Mouse (Mus musculus) kidney, embryonic 14.5 days (tissue): ENCODE measurements around the gene Lifr. TPM values are rescaled to one million over a fixed set of nuclear protein-coding genes. Genes with fewer than 3 reads are reported as not detected.

ENCODE experiments used
- ATAC-seq: fragments of 200-750 bp; cut with Nextera tagmentation; 2 replicates; pipeline ENCODE4 v1.8.0; 2017; ENCODE audit warnings: moderate number of reproducible peaks, mild to moderate bottlenecking, moderate TSS enrichment, moderate library complexity; ENCODE audit not compliant: low FRiP score, low TSS enrichment
- H3K27ac ChIP-seq: fragments of 300-500 bp; sonication (generic); 2 replicates; pipeline ENCODE4 v1.5.1; 2014; ENCODE audit warnings: low read depth, mild to moderate bottlenecking, low read length, moderate library complexity, mixed read lengths
- H3K27me3 ChIP-seq: fragments of 300-500 bp; sonication (generic); 2 replicates; pipeline ENCODE4 v1.6.1; 2014; ENCODE audit warnings: mild to moderate bottlenecking, low read length; ENCODE audit not compliant: control insufficient read depth, insufficient read depth
- H3K36me3 ChIP-seq: fragments of 300-500 bp; sonication (generic); 2 replicates; pipeline ENCODE4 v1.6.1; 2014; ENCODE audit warnings: low read length, mixed read lengths; ENCODE audit not compliant: control insufficient read depth, insufficient read depth
- H3K4me1 ChIP-seq: fragments of 300-500 bp; sonication (generic); 2 replicates; pipeline ENCODE4 v1.6.1; 2014; ENCODE audit warnings: low read length, mixed read lengths; ENCODE audit not compliant: control insufficient read depth, insufficient read depth
- H3K4me2 ChIP-seq: fragments of 300-500 bp; sonication (generic); replicated peaks from 2 replicates; pipeline ENCODE4 v1.6.1; 2014; ENCODE audit warnings: low read depth, mild to moderate bottlenecking, low read length
- H3K4me3 ChIP-seq: fragments of 300-500 bp; sonication (generic); 2 replicates; pipeline ENCODE4 v1.5.1; 2014; ENCODE audit warnings: mild to moderate bottlenecking, low read length
- H3K9ac ChIP-seq: fragments of 300-500 bp; sonication (generic); 2 replicates; pipeline ENCODE4 v1.6.1; 2014; ENCODE audit warnings: low read depth, mild to moderate bottlenecking, low read length, moderate library complexity
- H3K9me3 ChIP-seq: fragments of 300-500 bp; sonication (generic); 2 replicates; pipeline ENCODE4 v1.6.1; 2016; ENCODE audit warnings: low read length; ENCODE audit not compliant: control insufficient read depth
- WGBS: fragments of 180-500 bp; shearing (Covaris S2); extraction: QIAGEN DNeasy Blood & Tissue Kit; methylation state at CpG from one replicate; pipeline ENCODE4 v1.1.7; 2014; 5-methylcytosine and 5-hydroxymethylcytosine counted together
- polyA plus RNA-seq: library from polyadenylated mRNA; unstranded; fragments of >200 nt; fragmentation: Nextera tagmentation; extraction: Ambion mirVana; gene quantifications from 2 replicates; pipeline ENCODE4 v1.2.1, GENCODE M21; 2014

Gene Lifr
- polyA plus RNA-seq, 1 experiment from 2014 or later = 33.5 TPM

DNA sequence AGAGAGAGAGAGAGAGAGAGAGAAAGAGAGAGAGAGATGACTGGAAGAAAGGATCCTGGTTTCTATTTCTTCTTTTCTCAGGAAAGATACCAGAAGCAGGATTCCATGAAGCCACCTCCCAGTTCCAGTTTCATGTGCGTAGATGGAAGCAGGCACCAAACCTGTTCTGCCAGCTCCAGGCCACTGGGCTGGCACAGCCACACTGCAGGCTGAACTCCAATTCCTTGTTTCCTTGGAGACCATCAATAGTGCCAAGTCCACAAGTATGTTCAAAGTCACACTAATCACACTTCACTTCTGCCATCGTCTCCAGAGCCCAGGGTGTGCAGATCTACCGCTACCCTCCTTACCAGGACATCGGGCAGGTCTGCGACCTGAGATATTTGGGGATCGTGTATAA is 15.2 kb upstream of the Lifr start:
- Histone ChIP-seq H3K27ac (no peak overlapping the region), H3K4me2 (no peak overlapping the region), H3K36me3 (no peaks in the 10 kb centered on the region), H3K9ac (no peak overlapping the region), H3K9me3 (no peaks in the 10 kb centered on the region), H3K4me3 (no peak overlapping the region), H3K4me1 (peaks cover 5% of the 10 kb centered on the region; the same call in 1 of the 2 replicates), H3K27me3 (no peaks in the 10 kb centered on the region)
- 76% methylated on average over 6 of the region's 6 CpGs for WGBS
- no peak for ATAC-seq

DNA sequence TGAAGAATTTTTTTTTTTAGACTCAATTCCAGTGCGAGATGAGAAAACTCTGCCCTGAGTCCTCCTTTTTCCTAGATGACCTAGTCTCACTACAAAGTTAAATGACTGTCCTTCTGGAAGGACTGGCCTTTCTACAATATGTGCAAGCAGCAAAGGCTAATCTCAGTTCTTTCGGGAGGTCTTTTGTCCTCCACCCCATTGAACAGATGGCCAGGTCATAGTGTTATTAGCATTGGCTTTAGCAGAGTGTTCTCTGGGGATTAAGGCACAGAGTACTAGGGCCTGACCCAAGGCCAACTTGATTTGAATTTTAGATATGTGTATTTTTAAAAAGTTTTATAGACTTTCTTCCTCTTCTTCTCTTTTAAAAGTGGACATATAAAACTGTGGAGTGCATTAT is 12.1 kb upstream of the Lifr start:
- WGBS = 65% methylated on average over 2 of the region's 2 CpGs
- H3K4me1 ChIP-seq = peaks cover 7% of the 10 kb centered on the region; the same call in 1 of the 2 replicates
- H3K27ac ChIP-seq = no peak overlapping the region
- no peak overlapping the region for H3K4me2 ChIP-seq
- no peak for ATAC-seq
- H3K9me3 ChIP-seq = no peaks in the 10 kb centered on the region
- H3K36me3 ChIP-seq = no peaks in the 10 kb centered on the region
- H3K4me3 ChIP-seq = no peak overlapping the region
- H3K27me3 ChIP-seq = no peaks in the 10 kb centered on the region
- no peak overlapping the region for H3K9ac ChIP-seq

DNA sequence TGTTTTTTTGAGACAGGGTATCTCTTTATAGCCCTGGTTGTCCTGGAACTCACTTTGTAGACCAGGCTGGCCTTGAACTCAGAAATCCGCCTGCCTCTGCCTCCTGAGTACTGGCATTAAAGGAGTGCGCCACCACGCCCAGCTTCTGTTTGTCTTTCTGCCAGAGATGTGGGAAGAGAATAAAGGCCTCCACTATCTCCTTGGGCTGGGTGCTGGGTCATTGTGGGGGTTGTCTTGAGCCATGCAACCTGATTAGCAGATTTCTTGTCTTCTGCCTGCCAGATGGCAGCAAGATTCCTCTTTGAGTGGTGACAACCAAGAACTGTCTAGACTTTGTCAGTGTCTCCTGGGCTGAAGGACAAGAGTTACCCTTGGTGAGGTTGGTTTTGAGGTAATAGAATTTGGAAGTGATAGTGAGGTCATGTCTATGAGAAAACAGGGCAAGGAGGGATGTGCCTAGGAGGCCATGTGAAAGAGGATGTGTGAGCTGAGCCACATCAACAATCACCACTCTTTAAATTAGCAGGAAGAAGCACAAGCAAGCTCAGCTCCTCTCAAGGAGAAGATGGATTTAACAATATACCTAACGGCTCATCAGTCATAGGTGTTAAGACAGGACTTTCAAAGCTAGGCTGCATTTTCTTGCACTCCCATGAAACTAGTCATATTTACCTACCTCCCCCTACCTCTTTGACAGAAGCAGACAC is 10.6 kb upstream of the Lifr start:
- no peak overlapping the region for H3K4me2 ChIP-seq
- ATAC-seq = no peak
- no peaks in the 10 kb centered on the region for H3K9me3 ChIP-seq
- peaks cover 7% of the 10 kb centered on the region; the same call in 1 of the 2 replicates for H3K4me1 ChIP-seq
- 93% methylated on average over 4 of the region's 4 CpGs for WGBS
- H3K4me3 ChIP-seq = no peak overlapping the region
- no peaks in the 10 kb centered on the region for H3K27me3 ChIP-seq
- no peaks in the 10 kb centered on the region for H3K36me3 ChIP-seq
- H3K27ac ChIP-seq = no peak overlapping the region
- no peak overlapping the region for H3K9ac ChIP-seq

DNA sequence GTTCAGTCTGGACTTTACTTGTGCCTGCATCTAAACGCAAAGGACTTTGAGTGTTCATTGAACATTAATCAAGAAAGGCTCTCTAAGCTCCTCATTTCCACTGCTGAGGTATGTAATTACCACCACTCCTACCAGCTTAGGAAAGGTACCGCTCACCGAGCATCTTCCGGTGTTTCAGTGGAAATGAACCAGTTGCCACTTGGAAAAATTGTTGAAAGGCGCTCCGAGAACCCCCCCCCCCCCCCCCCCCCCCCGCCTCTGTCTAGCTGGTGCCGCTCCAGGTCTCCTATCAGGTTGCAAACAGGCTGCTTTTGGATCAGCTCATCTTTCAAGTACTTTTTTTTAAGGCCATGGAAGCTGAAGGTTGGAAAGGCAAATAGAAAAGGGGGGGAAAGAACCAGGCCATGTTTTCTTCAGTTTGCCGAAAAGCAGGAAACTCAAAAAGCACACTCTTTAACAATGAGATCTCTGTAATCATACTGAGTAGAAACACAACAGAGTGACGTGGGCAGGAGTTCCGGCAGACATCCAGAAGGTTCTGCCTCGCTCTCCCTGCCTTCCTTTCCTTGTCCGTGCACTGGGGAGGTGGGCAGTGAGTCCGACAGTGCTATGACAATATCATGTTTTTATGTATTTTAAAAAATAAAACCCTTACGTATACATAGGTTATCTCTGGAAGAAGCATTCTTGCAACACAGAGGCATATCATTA is 9.3 kb upstream of the Lifr start:
- ATAC-seq = no peak
- H3K4me2 ChIP-seq = no peak overlapping the region

DNA sequence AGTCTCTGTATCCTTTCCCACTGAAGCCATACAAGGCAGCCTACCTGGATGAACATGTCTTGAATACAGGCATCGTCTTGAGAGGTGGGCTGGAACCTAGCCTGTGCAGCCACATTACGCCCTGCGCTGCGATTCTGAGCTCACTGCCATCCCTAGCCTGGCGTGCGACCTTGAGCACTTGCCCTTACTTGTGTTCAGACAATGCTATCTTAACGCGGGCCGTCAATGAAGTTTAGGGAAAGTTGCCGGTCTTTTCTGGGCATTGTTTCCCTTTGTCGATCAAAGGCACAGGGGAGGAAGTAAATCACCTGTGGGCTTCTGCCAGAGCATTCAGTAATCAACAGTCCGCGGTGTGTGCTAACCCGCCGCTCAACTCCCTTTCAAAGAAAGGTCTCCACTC is 8.6 kb upstream of the Lifr start:
- H3K27me3 ChIP-seq = no peaks in the 10 kb centered on the region
- ATAC-seq = no peak
- no peak overlapping the region for H3K27ac ChIP-seq
- no peak overlapping the region for H3K9ac ChIP-seq
- WGBS = 22% methylated on average over 15 of the region's 15 CpGs
- peak overlapping the region; percentile 27; the same call in 1 of the 2 replicates for H3K4me2 ChIP-seq
- H3K9me3 ChIP-seq = no peaks in the 10 kb centered on the region
- H3K4me1 ChIP-seq = 0 out of 2 replicates have a peak, but pooled peaks cover 8% of the 10 kb centered on the region
- H3K36me3 ChIP-seq = no peaks in the 10 kb centered on the region
- H3K4me3 ChIP-seq = no peak overlapping the region

More for the DNA sequence above, 9.3 kb upstream of the Lifr start:
- Histone ChIP-seq H3K9ac (no peak overlapping the region), H3K36me3 (no peaks in the 10 kb centered on the region), H3K4me1 (peaks cover 12% of the 10 kb centered on the region; the same call in 1 of the 2 replicates), H3K9me3 (no peaks in the 10 kb centered on the region), H3K27ac (no peak overlapping the region), H3K4me3 (no peak overlapping the region), H3K27me3 (no peaks in the 10 kb centered on the region)
- 40% methylated on average over 15 of the region's 15 CpGs for WGBS

- Histone ChIP-seq H3K4me2 (no peak overlapping the region), H3K27ac (no peak overlapping the region), H3K4me1 (0 out of 2 replicates have a peak, but pooled peaks cover 8% of the 10 kb centered on the region), H3K4me3 (no peak overlapping the region), H3K36me3 (no peaks in the 10 kb centered on the region), H3K27me3 (no peaks in the 10 kb centered on the region), H3K9me3 (no peaks in the 10 kb centered on the region), H3K9ac (no peak overlapping the region)
- WGBS = 86% methylated on average over 3 of the region's 3 CpGs
- no peak for ATAC-seq
Observed at GRCm38 (mm10) chr15:7082901-7083300, 7.5 kb upstream of the Lifr start.

DNA sequence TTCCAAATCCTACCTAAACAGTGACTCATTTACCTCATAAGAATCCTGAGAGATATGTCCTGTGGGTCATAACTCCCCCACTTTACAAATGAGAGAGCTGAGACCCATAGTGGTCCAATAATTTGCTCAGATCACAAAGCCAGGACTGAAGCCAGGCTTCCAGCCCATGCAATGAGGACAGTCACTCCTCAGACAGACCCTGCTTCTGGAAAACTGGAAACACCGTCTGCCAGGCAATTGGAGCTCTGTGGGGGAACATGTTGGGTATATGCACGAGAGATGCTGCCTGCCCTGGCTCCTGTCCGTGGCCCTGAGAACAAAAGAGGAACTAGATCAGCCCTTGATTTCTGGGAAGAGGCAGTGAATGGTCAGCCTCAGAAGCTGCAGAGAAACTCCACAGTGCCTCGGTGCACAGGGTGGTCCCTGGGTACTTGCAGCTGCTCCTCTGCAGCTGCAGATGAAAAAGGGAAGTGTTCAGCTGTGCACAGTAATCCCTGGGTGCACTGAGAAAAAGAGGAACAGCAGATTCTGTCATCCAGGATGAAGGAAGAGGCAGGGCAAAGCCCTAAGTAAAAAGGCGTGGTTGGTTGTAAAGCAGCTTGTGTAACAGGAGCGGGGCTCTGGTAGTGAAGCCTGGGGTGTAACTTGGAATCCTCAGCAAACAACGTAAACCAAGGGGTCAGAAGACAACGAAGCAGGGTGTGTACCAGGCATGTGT is 5.5 kb upstream of the Lifr start:
- Histone ChIP-seq H3K27ac (no peak overlapping the region), H3K4me3 (no peak overlapping the region), H3K27me3 (no peaks in the 10 kb centered on the region), H3K9ac (no peak overlapping the region), H3K4me2 (no peak overlapping the region), H3K4me1 (peaks cover 8% of the 10 kb centered on the region; the same call in 1 of the 2 replicates), H3K9me3 (no peaks in the 10 kb centered on the region), H3K36me3 (no peaks in the 10 kb centered on the region)
- ATAC-seq = no peak
- 24% methylated on average over 8 of the region's 8 CpGs for WGBS

DNA sequence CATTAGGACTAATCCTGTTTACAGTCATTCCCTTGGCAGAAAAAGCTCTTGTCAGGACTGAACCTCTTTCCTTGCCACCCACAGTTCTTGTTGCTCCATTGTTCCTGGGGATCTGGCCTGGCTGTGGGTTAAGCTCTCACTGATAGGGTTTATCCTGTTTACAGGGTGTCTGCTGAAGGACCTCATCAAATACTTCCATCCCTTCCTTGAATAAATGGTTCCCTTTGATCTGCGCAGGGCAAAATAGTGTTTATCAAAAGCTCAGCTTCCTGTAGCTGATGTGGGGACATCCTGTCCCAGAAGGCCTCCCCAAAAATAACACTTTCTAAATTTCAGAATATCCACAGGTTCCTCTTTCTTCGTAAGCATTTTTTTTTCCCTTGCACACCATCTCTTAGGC is 1.7 kb upstream of the Lifr start:
- peaks cover 4% of the 10 kb centered on the region; the same call in 1 of the 2 replicates for H3K4me1 ChIP-seq
- WGBS = 67% methylated on average over 2 of the region's 2 CpGs

More for the DNA sequence above, 1.7 kb upstream of the Lifr start:
- no peaks in the 10 kb centered on the region for H3K36me3 ChIP-seq
- no peaks in the 10 kb centered on the region for H3K27me3 ChIP-seq
- H3K4me3 ChIP-seq = no peak overlapping the region
- H3K27ac ChIP-seq = no peak overlapping the region
- H3K9ac ChIP-seq = no peak overlapping the region
- H3K9me3 ChIP-seq = no peaks in the 10 kb centered on the region
- no peak overlapping the region for H3K4me2 ChIP-seq
- no peak for ATAC-seq
